Mouse (Mus musculus) liver, embryonic 12.5 days (tissue): ENCODE results near the gene Wnt5a. TPM values are rescaled to one million over a fixed set of nuclear protein-coding genes. Genes with fewer than 3 reads are reported as not detected.

Experiments
- ATAC-seq: fragments of 200-750 bp; cut with Nextera tagmentation; 2 replicates; pipeline ENCODE4 v1.8.0; 2017; ENCODE audit warnings: moderate number of reproducible peaks, mild to moderate bottlenecking, moderate library complexity
- H3K27ac ChIP-seq: fragments of 300-500 bp; sonication (generic); 2 replicates; pipeline ENCODE4 v1.5.1; 2016; ENCODE audit warnings: mild to moderate bottlenecking
- H3K27me3 ChIP-seq: fragments of 300-500 bp; sonication (generic); replicated peaks from 2 replicates; pipeline ENCODE4 v1.6.1; 2016; ENCODE audit warnings: mild to moderate bottlenecking, moderate library complexity
- H3K36me3 ChIP-seq: fragments of 300-500 bp; sonication (generic); 2 replicates; pipeline ENCODE4 v1.6.1; 2016; ENCODE audit warnings: mild to moderate bottlenecking, moderate library complexity
- H3K4me1 ChIP-seq: fragments of 300-500 bp; sonication (generic); 2 replicates; pipeline ENCODE4 v1.6.1; 2016
- H3K4me2 ChIP-seq: fragments of 300-500 bp; sonication (generic); 2 replicates; pipeline ENCODE4 v1.6.1; 2016; ENCODE audit warnings: mild to moderate bottlenecking, moderate library complexity
- H3K4me3 ChIP-seq: fragments of 300-500 bp; sonication (generic); 2 replicates; pipeline ENCODE4 v1.5.1; 2016; ENCODE audit warnings: mild to moderate bottlenecking, moderate library complexity
- H3K9ac ChIP-seq: fragments of 300-500 bp; sonication (generic); 2 replicates; pipeline ENCODE4 v1.6.1; 2016; ENCODE audit warnings: mild to moderate bottlenecking, moderate library complexity
- H3K9me3 ChIP-seq: fragments of 300-500 bp; sonication (generic); replicated peaks from 2 replicates; pipeline ENCODE4 v1.6.1; 2016; ENCODE audit warnings: mild to moderate bottlenecking, moderate library complexity
- WGBS: fragments of 180-500 bp; shearing (Covaris S2); methylation state at CpG from one replicate; pipeline ENCODE4 v1.1.7; 2016; ENCODE audit not compliant: insufficient replicate concordance; 5-methylcytosine and 5-hydroxymethylcytosine counted together
- polyA plus RNA-seq: library from polyadenylated mRNA; unstranded; fragments of >200 nt; fragmentation: Nextera tagmentation; extraction: Ambion mirVana; gene quantifications from 2 replicates; pipeline ENCODE4 v1.2.1, GENCODE M21; 2016

Gene Wnt5a
- polyA plus RNA-seq, 1 experiment from 2014 or later, result 0.57 TPM

GRCm38 (mm10) chr14:28501216-28501878 is 3.2 kb upstream of the Wnt5a start:
- no peaks in the 10 kb centered on the region for H3K36me3 ChIP-seq
- H3K4me2 ChIP-seq, result no peak overlapping the region
- H3K9me3 ChIP-seq, result no peaks in the 10 kb centered on the region
- no peak overlapping the region for H3K27ac ChIP-seq
- no peak overlapping the region for H3K9ac ChIP-seq
- H3K4me1 ChIP-seq, result no peaks in the 10 kb centered on the region
- H3K27me3 ChIP-seq, result peaks cover 68% of the 10 kb centered on the region
- no peak overlapping the region for H3K4me3 ChIP-seq
- WGBS, result 60% methylated on average over 12 of the region's 12 CpGs
- no peak for ATAC-seq

GRCm38 (mm10) chr14:28503276-28503675 is 1.3 kb upstream of the Wnt5a start:
- Histone ChIP-seq H3K9me3 (no peaks in the 10 kb centered on the region), H3K36me3 (no peaks in the 10 kb centered on the region), H3K4me1 (no peaks in the 10 kb centered on the region), H3K4me2 (no peak overlapping the region), H3K4me3 (no peak overlapping the region), H3K27ac (no peak overlapping the region), H3K9ac (no peak overlapping the region), H3K27me3 (peaks cover 87% of the 10 kb centered on the region)
- WGBS, result 71% methylated on average over 2 of the region's 2 CpGs
- no peak for ATAC-seq

- 0% methylated on average over 22 of the region's 22 CpGs for WGBS
- no peak overlapping the region for H3K27ac ChIP-seq
- H3K9me3 ChIP-seq, result no peaks in the 10 kb centered on the region
- H3K27me3 ChIP-seq, result peaks cover 99% of the 10 kb centered on the region
- H3K4me2 ChIP-seq, result peak overlapping the region; percentile 65
- ATAC-seq, result no peak
- H3K4me3 ChIP-seq, result peak overlapping the region; percentile 51
- H3K9ac ChIP-seq, result no peak overlapping the region
- H3K36me3 ChIP-seq, result no peaks in the 10 kb centered on the region
- H3K4me1 ChIP-seq, result no peaks in the 10 kb centered on the region
Observed at GRCm38 (mm10) chr14:28505051-28505585, 568 bp downstream of the Wnt5a start.

GRCm38 (mm10) chr14:28505586-28506375 is 1.2 kb downstream of the Wnt5a start:
- peak overlapping the region; percentile 65 for H3K4me2 ChIP-seq
- H3K9me3 ChIP-seq, result no peaks in the 10 kb centered on the region
- no peaks in the 10 kb centered on the region for H3K36me3 ChIP-seq
- WGBS, result under 1% methylated on average over 62 of the region's 62 CpGs
- peak overlapping the region; percentile 51 for H3K4me3 ChIP-seq
- no peaks in the 10 kb centered on the region for H3K4me1 ChIP-seq
- no peak for ATAC-seq
- no peak overlapping the region for H3K9ac ChIP-seq
- no peak overlapping the region for H3K27ac ChIP-seq
- peaks cover 99% of the 10 kb centered on the region for H3K27me3 ChIP-seq

GRCm38 (mm10) chr14:28506376-28506831 is 1.9 kb downstream of the Wnt5a start:
- no peak overlapping the region for H3K27ac ChIP-seq
- H3K9me3 ChIP-seq, result no peaks in the 10 kb centered on the region
- H3K4me2 ChIP-seq, result peak overlapping the region; percentile 65
- H3K4me3 ChIP-seq, result peak overlapping the region; percentile 51
- 0 out of 2 replicates have a peak, but pooled peaks cover 3% of the 10 kb centered on the region for H3K4me1 ChIP-seq
- H3K27me3 ChIP-seq, result peaks cover 99% of the 10 kb centered on the region
- H3K36me3 ChIP-seq, result no peaks in the 10 kb centered on the region
- no peak overlapping the region for H3K9ac ChIP-seq
- WGBS, result 2% methylated on average over 29 of the region's 29 CpGs
- no peak for ATAC-seq

GRCm38 (mm10) chr14:28507011-28507410 is 2.5 kb downstream of the Wnt5a start:
- H3K36me3 ChIP-seq, result no peaks in the 10 kb centered on the region
- H3K9me3 ChIP-seq, result no peaks in the 10 kb centered on the region
- H3K4me1 ChIP-seq, result 0 out of 2 replicates have a peak, but pooled peaks cover 3% of the 10 kb centered on the region
- H3K27ac ChIP-seq, result no peak overlapping the region
- 2% methylated on average over 15 of the region's 15 CpGs for WGBS
- H3K4me3 ChIP-seq, result peak overlapping the region; percentile 51
- no peak for ATAC-seq
- no peak overlapping the region for H3K9ac ChIP-seq
- peaks cover 99% of the 10 kb centered on the region for H3K27me3 ChIP-seq
- peak overlapping the region; percentile 65 for H3K4me2 ChIP-seq

GRCm38 (mm10) chr14:28507471-28507870 is 2.9 kb downstream of the Wnt5a start:
- Histone ChIP-seq H3K36me3 (no peaks in the 10 kb centered on the region), H3K9me3 (no peaks in the 10 kb centered on the region), H3K4me3 (peak overlapping the region; percentile 51), H3K9ac (no peak overlapping the region), H3K27me3 (peaks cover 100% of the 10 kb centered on the region), H3K4me1 (0 out of 2 replicates have a peak, but pooled peaks cover 3% of the 10 kb centered on the region), H3K4me2 (peak overlapping the region; percentile 65), H3K27ac (no peak overlapping the region)
- WGBS, result under 1% methylated on average over 18 of the region's 18 CpGs
- no peak for ATAC-seq

- 0 out of 2 replicates have a peak, but pooled peaks cover 3% of the 10 kb centered on the region for H3K4me1 ChIP-seq
- H3K9me3 ChIP-seq, result no peaks in the 10 kb centered on the region
- ATAC-seq, result no peak
- H3K36me3 ChIP-seq, result no peaks in the 10 kb centered on the region
- 10% methylated on average over 27 of the region's 27 CpGs for WGBS
- no peak overlapping the region for H3K9ac ChIP-seq
- no peak overlapping the region for H3K4me3 ChIP-seq
- H3K27ac ChIP-seq, result no peak overlapping the region
- 0 out of 2 replicates have a peak overlapping the region, but pooled peaks have one; percentile 52 for H3K4me2 ChIP-seq
- peaks cover 100% of the 10 kb centered on the region for H3K27me3 ChIP-seq
Observed at GRCm38 (mm10) chr14:28508288-28509258, 4.0 kb downstream of the Wnt5a start.

GRCm38 (mm10) chr14:28509441-28510340 is 5.1 kb downstream of the Wnt5a start:
- no peaks in the 10 kb centered on the region for H3K36me3 ChIP-seq
- no peak overlapping the region for H3K27ac ChIP-seq
- 0 out of 2 replicates have a peak, but pooled peaks cover 3% of the 10 kb centered on the region for H3K4me1 ChIP-seq
- peak overlapping the region; percentile 5; the same call in 1 of the 2 replicates for H3K4me3 ChIP-seq
- 1% methylated on average over 47 of the region's 47 CpGs for WGBS
- peak overlapping the region; percentile 52; the same call in 1 of the 2 replicates for H3K4me2 ChIP-seq
- H3K9ac ChIP-seq, result no peak overlapping the region
- H3K27me3 ChIP-seq, result peaks cover 91% of the 10 kb centered on the region
- H3K9me3 ChIP-seq, result no peaks in the 10 kb centered on the region
- no peak for ATAC-seq

GRCm38 (mm10) chr14:28510341-28511028 is 5.9 kb downstream of the Wnt5a start:
- Histone ChIP-seq H3K4me1 (0 out of 2 replicates have a peak, but pooled peaks cover 3% of the 10 kb centered on the region), H3K36me3 (no peaks in the 10 kb centered on the region), H3K27me3 (peaks cover 91% of the 10 kb centered on the region), H3K4me3 (peak overlapping the region; percentile 7; the same call in 1 of the 2 replicates), H3K4me2 (peak overlapping the region; percentile 52), H3K9me3 (no peaks in the 10 kb centered on the region), H3K27ac (no peak overlapping the region), H3K9ac (no peak overlapping the region)
- WGBS, result 3% methylated on average over 29 of the region's 29 CpGs
- no peak for ATAC-seq
